Mouse (Mus musculus): ENCODE data around the gene Drg1.

Drg1 gene

GRCm38 (mm10) chr11:3266079-3266685, at the start of gene Drg1:
Gene Drg1, minus strand, starts transcription at chr11:3266415.
- peak; percentile 95 for DNase-seq (ENCODE audit: low spot score)

DNA sequence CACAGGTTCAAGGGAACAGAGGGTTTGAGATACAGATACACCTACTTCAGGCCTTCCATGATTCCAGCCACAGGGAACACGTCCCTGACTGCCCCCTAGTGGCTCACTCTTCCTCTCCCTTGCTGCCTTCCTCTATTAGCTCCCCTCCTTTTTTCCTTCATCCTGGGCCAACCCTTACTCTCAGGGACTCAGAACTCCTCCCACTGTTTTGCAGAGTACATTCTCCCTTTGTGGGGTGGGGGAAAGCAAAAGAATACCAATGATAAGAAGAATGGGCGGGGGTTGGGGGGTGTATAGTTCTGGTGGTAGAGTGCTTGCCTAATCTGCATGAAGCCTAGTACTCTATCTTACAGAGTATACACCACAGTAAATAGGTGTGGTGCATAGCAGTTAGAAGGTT, 47.9 kb upstream of the Drg1 start:
- DNase-seq (ENCODE audit: low spot score) = peak; percentile 74

DNA sequence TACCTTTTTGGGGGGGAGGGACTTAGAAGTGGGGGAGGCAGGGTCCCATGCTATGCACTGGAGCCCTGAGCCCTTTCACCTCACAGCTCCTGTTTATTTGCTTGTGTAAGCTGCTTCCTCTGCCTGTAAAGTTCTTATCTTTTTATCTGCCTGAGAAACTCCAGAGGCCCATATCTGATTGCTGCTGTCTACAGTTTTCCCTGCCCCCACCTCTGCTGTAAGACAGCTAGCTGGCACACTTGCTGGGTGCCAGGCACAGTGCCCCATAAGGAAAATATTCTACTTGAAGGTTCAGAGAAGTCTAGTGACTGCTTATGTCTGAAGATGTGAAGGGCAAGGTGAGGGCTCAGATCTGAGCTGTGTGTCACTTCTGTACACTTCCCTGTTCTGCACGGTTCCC, 47.1 kb upstream of the Drg1 start:
- peak; percentile 63 for DNase-seq (ENCODE audit: low spot score)

DNA sequence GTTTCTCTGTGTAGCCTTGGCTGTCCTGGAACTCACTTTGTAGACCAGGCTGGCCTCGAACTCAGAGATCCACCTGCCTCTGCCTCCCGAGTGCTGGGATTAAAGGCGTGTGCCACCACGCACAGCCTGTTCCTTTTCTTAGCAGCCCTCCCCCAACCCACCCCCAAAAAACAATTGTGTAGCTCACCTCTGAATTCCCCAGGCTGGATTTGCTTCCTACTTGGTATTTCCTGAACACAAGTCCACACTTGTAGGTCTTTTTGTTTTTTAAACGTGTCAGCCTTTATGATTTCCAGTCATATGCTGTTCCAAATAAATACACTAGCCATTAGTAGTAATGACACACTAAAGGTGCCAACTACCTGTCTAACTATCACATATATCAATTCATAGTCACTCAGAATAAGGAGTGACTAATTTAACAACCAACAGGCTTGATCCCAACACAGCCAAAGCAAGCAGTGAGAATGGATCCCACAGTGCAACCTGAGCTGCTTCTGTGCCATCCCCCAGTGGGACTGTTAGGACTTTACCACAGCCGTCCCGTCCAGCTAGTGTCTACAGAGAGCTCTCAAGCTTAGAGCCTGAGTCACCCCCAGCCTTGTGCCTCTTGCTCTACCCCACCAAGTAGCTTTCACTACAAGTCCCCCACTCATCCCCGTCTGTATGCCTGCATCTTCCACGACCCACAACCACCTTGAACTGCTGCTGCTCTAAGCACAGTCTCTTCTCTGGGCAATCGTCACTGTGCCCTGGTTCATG, 45.6 kb upstream of the Drg1 start:
- DNase-seq (ENCODE audit: low spot score) = no peak

GRCm38 (mm10) chr11:3310789-3311585, 44.8 kb upstream of the Drg1 start:
- DNase-seq (ENCODE audit: low spot score) = no peak

DNA sequence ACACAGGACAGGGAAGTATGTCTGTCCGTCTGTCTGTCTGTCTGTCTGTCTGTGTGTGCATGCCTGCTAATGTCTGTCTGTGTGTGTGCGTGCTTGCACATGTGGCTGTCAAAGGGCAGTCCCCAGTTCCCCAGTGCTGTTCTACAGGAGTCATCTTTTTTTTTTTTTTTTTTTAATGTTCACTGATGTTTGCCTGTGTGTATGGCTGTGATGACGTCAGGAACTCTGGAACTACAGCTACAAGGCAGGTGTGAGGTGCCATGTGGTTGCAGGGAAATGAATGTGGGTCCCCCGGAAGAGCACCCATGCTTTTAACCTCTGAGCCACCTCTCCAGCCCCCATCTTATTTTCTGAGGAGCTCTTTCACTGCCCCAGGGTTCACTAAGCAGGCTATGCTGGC, 43.7 kb upstream of the Drg1 start:
- DNase-seq (ENCODE audit: low spot score) = no peak

- no peak for DNase-seq (ENCODE audit: low spot score)
Measured at GRCm38 (mm10) chr11:3307875-3308274, 41.7 kb upstream of the Drg1 start.

DNA sequence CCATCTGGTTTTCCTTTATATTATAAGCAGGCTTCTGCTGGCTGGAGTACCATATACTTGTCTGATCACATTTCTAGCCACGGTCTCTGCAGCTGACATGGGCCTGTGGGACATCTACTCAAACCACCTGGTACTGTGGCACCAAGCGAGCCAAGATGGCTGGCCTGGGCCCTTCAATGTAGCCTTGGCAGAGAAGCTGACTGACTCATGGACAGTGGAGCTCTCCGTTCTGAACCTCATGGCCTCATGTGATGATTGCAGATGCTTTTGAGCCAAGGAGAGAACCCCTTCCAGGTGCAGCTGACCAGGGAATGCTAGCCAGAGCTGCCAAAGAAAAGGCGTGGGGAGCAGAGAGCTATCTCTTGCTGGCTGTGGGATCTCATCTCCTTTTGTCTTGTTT, 39.6 kb upstream of the Drg1 start:
- no peak for DNase-seq (ENCODE audit: low spot score)

DNA sequence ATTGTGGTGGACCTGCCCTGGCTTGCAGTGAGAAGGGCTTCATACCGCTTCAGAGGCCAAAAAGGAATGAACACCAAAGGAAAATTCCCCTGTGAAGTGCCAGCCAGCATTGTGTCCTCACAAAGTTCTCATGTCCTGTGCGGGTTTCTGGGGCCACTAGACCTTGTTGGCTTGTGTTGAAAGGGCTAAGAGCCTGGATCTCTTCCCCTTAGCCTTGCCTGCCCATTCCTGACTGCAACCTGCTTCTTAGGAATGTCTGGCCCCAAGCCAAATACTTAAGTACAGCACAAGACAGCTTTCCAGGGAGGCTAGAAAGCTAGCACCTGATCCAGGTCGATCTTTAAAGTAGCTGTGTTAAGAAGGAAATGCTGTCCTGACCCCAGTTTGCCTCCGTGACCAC, 36.6 kb upstream of the Drg1 start:
- no peak for DNase-seq (ENCODE audit: low spot score)

- no peak for DNase-seq (ENCODE audit: low spot score)
Measured at GRCm38 (mm10) chr11:3302385-3302784, 36.2 kb upstream of the Drg1 start.

DNA sequence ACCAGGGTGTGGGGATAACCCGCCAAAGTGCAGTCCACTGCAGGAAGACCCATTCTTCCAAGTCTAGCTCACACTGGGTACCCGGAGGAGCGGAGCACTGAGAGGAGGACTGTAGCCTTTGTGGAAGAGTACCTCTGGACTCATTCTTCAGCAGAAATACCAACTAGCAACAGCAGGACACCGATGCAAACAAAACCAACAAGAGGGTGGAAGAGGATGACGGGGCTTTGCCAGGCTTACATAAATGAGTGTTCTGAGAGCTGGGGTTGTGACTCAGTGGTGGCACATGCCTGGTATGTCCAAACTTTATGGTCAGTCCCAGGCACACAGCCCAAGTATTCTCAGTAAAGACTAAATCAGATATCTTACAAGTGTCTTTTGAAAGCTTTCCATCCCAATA, 34.9 kb upstream of the Drg1 start:
- DNase-seq (ENCODE audit: low spot score) = no peak

DNA sequence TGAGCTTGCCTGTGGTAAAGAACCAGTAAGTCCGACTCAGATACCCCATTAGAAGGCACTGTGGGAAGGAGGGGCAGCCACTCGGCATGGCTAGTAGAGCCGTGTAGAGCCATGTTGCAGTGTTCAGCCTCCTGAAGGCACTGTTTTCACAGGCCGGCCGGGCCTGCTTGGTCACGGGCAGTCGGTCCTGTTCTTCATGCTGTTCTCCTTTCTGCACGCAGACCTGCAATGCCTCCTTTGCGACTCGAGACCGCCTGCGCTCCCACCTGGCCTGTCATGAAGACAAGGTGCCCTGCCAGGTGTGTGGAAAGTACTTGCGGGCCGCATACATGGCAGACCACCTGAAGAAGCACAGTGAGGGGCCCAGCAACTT, 32.6 kb upstream of the Drg1 start:
- DNase-seq (ENCODE audit: low spot score) = no peak

DNA sequence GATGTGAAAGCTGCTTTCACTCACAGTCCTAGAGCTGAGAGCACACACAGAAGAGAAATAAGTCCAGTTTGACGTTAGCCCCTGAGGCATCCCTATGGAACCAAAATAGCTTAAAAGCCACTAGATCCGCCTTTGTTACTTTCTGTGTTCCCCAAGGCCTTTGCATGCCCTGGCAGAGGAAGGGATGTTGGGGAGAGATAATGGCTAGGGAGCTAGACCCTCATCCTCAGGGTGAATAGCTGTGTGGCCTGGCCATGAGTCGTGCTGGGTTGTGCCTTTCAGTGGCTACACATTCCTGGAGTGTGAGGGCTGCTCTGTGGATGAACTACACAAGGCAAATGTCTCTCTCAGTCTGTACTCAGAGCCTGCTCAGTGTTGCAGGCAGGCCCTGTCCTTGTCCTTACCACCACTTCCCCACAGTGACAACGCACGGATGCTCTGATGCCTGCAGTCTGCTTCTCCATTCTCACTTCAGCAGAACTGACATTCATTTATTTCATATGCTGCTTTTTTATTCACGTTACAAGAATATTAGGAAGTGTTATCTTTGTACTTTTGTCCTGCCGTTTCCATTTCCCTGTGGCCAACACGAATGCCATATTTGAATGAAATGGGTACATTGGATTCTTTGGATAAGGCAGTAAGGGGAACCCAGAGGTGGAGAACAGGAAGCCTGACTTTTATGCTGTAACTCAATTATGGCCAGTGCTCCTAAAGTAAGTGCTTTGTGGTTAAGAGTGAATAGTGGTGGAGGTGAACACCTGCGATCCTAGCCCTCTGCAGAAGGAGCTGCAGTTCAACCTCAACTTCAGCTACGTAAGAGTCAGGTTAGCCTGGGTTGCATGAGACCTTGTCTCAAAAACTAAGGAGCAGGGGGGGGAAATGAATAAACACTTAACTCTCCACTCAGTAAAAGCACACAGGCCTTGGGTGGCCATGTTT, 31.9 kb upstream of the Drg1 start:
- no peak for DNase-seq (ENCODE audit: low spot score)

DNA sequence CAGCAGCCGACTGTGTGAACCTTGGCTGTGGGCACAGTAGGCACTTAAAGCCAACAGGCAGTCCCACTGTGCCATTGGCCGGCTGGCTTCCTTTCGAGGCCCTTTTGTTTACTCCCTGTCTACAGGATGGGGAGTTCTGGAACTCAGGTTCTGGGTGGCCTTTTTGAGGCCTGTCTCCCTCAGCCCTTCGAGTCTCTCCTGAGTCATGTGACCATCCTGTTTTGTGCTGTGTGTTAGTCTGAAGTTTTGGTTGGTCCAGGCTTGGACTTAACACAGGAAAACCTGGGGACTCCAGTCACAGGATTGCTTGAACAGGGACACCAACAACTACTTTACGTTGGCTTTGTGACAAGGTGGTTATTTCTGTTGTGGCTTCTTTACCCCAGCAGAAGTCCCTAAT, 29.8 kb upstream of the Drg1 start:
- no peak for DNase-seq (ENCODE audit: low spot score)

DNA sequence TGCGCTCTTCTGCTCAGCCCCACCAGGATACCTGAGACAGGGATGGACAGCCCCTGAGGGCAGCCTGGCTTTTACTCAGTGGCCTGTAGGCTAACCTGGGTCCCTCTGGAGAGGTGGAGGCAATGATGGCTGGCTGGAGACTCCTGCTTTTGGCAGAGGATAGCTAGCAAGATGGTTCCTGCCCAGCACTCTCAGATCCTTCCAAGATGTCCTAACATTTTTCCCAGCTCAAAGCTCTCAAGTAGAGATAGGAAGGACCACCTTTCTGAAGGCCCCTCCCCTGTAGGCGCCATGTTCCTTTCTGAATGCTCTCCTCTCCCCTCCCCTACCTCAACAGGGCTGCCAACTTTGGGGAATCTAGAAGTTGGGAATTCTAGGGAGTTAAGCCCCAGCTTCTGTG, 28.4 kb upstream of the Drg1 start:
- no peak for DNase-seq (ENCODE audit: low spot score)

- no peak for DNase-seq (ENCODE audit: low spot score)
Measured at GRCm38 (mm10) chr11:3293361-3293760, 27.1 kb upstream of the Drg1 start.

DNA sequence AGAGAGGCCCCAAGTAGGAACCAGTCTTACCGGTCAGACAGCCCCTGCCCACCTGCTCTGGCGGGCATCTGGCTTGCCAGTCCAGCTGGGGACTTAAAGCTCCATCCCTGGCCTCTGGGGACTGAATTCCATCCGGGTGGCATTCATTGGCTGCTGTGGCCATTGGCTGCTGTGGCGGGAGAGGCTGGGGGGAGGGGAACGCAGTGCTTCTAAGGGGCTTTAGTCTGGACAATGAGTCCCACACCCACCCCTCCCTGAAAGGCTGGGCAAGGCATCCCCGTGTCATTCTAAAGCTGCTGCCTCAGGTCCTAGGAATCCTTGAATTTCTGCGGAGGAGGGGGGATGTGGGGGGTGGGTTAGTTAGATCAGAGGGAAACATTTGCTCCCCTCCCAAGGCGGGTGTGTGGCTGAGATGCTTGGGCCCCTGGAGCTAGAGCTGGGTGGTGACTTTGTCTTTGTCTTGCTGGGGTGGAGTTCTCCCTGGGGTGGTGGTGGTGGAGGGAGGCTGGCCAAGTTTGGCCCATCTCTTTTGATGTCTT, 26.6 kb upstream of the Drg1 start:
- peak; percentile 81 for DNase-seq (ENCODE audit: low spot score)

DNA sequence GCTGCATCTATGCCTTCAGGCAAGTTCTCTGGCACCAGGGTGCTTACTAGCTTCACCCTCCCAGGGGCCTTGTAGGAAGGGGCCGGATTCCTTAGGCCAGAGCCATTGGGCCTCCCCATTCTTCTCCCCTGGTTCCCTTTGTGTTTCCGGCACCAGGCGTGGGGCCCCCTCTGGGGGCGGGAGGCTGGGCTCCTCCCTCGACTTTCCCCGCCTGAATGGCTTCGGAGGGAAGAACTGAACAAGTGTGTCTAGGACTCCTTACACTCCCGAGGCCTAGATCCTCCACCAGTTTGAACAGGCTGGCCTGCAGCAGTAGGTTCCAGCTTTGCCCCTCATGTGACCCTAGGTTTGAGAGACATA, 25.8 kb upstream of the Drg1 start:
- peak; percentile 70 for DNase-seq (ENCODE audit: low spot score)

DNA sequence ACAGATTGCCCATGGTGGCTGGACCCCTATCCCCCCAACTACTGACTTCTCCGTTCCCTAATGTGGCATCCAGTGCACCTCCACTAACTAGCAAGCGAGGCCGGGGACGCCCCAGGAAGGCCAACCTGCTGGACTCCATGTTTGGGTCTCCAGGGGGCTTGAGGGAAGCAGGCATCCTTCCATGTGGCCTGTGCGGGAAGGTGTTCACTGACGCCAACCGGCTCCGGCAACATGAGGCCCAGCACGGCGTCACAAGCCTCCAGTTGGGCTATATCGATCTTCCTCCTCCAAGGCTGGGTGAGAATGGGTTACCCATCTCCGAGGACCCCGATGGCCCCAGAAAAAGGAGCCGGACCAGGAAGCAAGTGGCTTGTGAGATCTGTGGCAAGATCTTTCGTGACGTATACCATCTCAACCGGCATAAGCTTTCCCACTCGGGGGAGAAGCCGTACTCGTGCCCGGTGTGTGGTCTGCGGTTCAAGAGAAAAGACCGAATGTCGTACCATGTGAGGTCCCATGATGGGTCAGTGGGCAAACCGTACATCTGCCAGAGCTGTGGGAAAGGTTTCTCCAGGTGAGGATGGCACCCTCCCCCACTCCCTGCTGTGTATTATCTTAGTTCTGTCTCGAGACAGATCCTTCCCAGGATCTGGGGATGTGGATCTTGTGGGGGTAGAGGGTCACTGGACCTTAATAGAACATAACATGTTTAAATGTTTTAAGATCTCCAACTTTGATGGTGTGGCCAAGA, 25.3 kb upstream of the Drg1 start:
- no peak for DNase-seq (ENCODE audit: low spot score)

DNA sequence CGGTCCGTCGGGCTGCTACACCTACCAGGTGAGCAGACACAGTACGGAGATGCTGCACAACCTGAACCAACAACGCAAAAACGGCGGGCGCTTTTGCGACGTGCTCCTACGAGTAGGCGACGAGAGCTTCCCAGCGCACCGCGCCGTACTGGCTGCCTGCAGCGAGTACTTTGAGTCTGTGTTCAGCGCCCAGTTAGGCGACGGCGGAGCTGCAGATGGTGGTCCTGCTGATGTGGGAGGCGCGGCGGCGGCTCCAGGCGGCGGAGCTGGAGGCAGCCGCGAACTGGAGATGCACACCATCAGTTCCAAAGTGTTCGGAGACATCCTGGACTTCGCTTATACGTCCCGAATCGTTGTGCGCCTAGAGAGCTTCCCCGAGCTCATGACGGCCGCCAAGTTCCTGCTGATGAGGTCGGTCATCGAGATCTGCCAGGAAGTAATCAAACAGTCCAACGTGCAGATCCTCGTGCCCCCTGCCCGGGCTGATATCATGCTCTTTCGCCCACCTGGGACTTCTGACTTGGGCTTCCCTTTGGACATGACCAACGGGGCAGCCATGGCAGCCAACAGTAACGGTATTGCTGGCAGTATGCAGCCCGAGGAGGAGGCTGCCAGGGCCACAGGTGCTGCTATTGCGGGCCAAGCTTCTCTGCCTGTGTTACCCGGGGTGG, 24.6 kb upstream of the Drg1 start:
- peak; percentile 51 for DNase-seq (ENCODE audit: low spot score)

All from urinary bladder, postnatal 14 days (tissue).